Mouse (Mus musculus): Measurements from ENCODE around the gene Peg12. TPM values are rescaled to one million over a fixed set of nuclear protein-coding genes. Genes with fewer than 3 reads are reported as not detected.
A peak's percentile ranks its signal among the peaks of the same experiment; 100 is the strongest.

Peg12 gene
- 26.4 and 31.1 TPM in 2 replicates for polyA plus RNA-seq (2014; fragmentation: Nextera tagmentation; extraction: Ambion mirVana)

DNA sequence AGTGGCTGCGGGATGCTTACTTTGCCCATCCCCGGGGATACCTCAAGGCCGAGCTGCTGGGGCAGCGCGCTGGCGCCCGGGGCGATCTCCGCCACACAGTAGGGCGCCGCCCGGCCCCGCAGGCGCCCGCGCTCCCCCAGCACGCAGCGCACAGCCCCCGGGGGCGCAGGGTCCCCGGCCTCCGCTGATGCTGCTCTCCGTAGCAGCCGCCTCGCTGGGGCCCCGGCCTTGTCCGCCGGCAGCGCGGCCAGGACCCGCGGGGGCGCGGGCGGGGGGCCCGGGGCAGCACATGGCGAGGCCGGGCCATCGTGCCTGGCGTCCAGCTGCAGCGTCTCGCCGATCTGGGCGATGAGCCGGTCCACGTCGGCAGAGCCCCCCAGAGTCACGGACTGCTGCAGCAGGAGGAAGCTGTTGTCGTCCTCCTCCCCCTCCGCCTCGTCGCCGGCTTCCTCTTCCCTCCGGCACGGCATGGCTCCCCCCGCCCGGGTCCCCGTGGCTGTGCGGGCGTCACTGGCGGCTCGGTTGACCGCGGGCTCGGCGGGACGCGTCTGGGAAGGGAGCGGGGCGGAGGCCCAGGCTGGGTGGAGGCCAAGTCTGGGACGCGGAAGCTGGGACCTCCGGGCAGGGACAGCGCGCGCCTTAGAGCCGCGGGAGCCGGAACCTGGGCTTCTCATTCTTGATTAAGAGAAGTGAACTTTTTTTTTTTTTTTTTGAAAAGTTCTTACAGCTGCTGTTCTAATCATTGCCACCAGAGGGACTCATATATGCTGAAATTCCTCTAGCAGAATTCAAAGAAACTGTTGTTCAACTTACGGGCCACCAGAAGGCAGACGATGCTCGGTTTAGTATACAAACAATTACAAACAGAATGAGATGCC lies at the start of gene Peg12:
Peg12 (minus strand) TSS at position 633 of the 878 bp plus-strand sequence.
- whole genome bisulfite sequencing = 20% methylated on average over 65 of the region's 82 CpGs

GRCm38 (mm10) chr7:62486139-62486538 lies 21.8 kb upstream of the Peg12 start:
- Histone ChIP-seq H3K27ac (ENCODE audit: low read depth) (no peak overlapping the region), H3K27me3 (replicated peaks; ENCODE audit: control insufficient read depth, insufficient read depth, low read length) (no peaks in the 10 kb centered on the region), H3K4me2 (ENCODE audit: low read length) (no peak overlapping the region), H3K9ac (ENCODE audit: low read length) (no peak overlapping the region), H3K4me1 (replicated peaks; ENCODE audit: control insufficient read depth, insufficient read depth, low read length) (no peaks in the 10 kb centered on the region), H3K4me3 (ENCODE audit: low read depth, low read length) (no peak overlapping the region), H3K9me3 (ENCODE audit: control insufficient read depth, low read length) (no peaks in the 10 kb centered on the region), H3K36me3 (ENCODE audit: control insufficient read depth, insufficient read depth, low read length) (no peaks in the 10 kb centered on the region)
- WGBS = 30% methylated on average over 2 of the region's 2 CpGs
- DNase-seq (ENCODE audit: low spot score) = no peak
- no peak for ATAC-seq (replicated peaks; ENCODE audit: low FRiP score, low TSS enrichment, low read depth)

More for the DNA sequence above, at the start of gene Peg12:
- peak within 1 kb of the TSS; percentile 80 for H3K9ac ChIP-seq (ENCODE audit: low read length)
- H3K4me1 ChIP-seq (replicated peaks; ENCODE audit: control insufficient read depth, insufficient read depth, low read length) = no peaks in the 10 kb centered on the region
- H3K36me3 ChIP-seq (ENCODE audit: control insufficient read depth, insufficient read depth, low read length) = no peaks in the 10 kb centered on the region
- H3K27ac ChIP-seq (ENCODE audit: low read depth) = peak within 1 kb of the TSS; percentile 83
- H3K27me3 ChIP-seq (replicated peaks; ENCODE audit: control insufficient read depth, insufficient read depth, low read length) = no peaks in the 10 kb centered on the region
- DNase-seq (ENCODE audit: low spot score) (peak; percentile 84), ATAC-seq (replicated peaks; ENCODE audit: low FRiP score, low TSS enrichment, low read depth) (peak; percentile 87)
- peak within 1 kb of the TSS; percentile 45 for H3K4me2 ChIP-seq (ENCODE audit: low read length)
- peak within 1 kb of the TSS; percentile 45 for H3K4me3 ChIP-seq (ENCODE audit: low read depth, low read length)
- H3K9me3 ChIP-seq (ENCODE audit: control insufficient read depth, low read length) = no peaks in the 10 kb centered on the region

GRCm38 (mm10) chr7:62463007-62463877 lies 1.1 kb downstream of the Peg12 start:
- Histone ChIP-seq H3K36me3 (ENCODE audit: control insufficient read depth, insufficient read depth, low read length) (no peaks in the 10 kb centered on the region), H3K4me1 (replicated peaks; ENCODE audit: control insufficient read depth, insufficient read depth, low read length) (no peaks in the 10 kb centered on the region), H3K9me3 (ENCODE audit: control insufficient read depth, low read length) (no peaks in the 10 kb centered on the region), H3K9ac (ENCODE audit: low read length) (peak overlapping the region; percentile 80), H3K4me3 (ENCODE audit: low read depth, low read length) (peak overlapping the region; percentile 45), H3K27me3 (replicated peaks; ENCODE audit: control insufficient read depth, insufficient read depth, low read length) (no peaks in the 10 kb centered on the region), H3K27ac (ENCODE audit: low read depth) (peak overlapping the region; percentile 83), H3K4me2 (ENCODE audit: low read length) (peak overlapping the region; percentile 45)
- WGBS = 24% methylated on average over 55 of the region's 55 CpGs
- peak; percentile 24; the same call in 1 of the 2 replicates for ATAC-seq (replicated peaks; ENCODE audit: low FRiP score, low TSS enrichment, low read depth)
- peak; percentile 70 for DNase-seq (ENCODE audit: low spot score)

DNA sequence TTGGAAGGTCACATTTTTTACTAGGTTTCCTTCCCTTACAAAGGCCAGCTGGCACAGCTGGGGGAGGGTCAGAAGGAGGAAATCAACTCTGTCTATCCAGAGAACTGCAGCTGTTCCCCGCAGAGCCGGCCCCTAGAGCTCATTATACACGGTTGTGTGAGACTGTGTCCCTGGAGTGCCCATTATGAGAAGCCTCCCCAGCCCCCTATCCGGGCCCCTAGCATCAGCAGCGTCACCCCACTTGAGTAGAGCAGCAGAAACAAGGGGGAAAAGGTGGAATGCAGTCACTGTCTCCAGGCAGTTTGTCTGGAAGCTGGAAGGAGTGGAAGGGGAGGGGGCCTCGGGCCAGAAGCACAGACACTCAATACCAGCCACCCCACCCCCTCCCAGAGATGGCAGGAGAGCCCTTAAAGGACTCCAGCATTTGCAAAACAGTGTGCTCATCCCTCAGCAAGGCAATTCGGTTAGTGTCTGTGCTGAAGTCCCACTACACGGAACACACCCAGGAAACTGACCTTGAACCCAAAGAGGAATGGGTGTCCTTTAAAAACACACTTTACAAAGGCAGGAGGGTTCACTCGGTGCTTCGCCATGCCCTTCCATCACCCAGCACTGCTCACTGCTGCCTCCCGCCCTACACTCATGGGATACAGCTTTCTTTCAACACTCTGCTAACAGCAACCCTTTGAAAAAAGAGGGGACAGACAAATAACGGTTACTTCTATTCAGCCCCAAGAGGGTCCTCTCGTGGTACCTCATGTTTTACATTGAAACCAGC lies 1.9 kb downstream of the Peg12 start:
- H3K4me3 ChIP-seq (ENCODE audit: low read depth, low read length) = peak overlapping the region; percentile 45
- WGBS = 34% methylated on average over 13 of the region's 13 CpGs
- peak overlapping the region; percentile 45 for H3K4me2 ChIP-seq (ENCODE audit: low read length)
- peak overlapping the region; percentile 76 for H3K27ac ChIP-seq (ENCODE audit: low read depth)
- DNase-seq (ENCODE audit: low spot score) (peak; percentile 56), ATAC-seq (replicated peaks; ENCODE audit: low FRiP score, low TSS enrichment, low read depth) (peak; percentile 62; the same call in 1 of the 2 replicates)
- H3K4me1 ChIP-seq (replicated peaks; ENCODE audit: control insufficient read depth, insufficient read depth, low read length) = no peaks in the 10 kb centered on the region
- no peaks in the 10 kb centered on the region for H3K9me3 ChIP-seq (ENCODE audit: control insufficient read depth, low read length)
- no peaks in the 10 kb centered on the region for H3K27me3 ChIP-seq (replicated peaks; ENCODE audit: control insufficient read depth, insufficient read depth, low read length)
- no peaks in the 10 kb centered on the region for H3K36me3 ChIP-seq (ENCODE audit: control insufficient read depth, insufficient read depth, low read length)
- H3K9ac ChIP-seq (ENCODE audit: low read length) = peak overlapping the region; percentile 80

- no peaks in the 10 kb centered on the region for H3K27me3 ChIP-seq (replicated peaks; ENCODE audit: control insufficient read depth, insufficient read depth, low read length)
- no peak overlapping the region for H3K4me2 ChIP-seq (ENCODE audit: low read length)
- DNase-seq (ENCODE audit: low spot score) (no peak), ATAC-seq (replicated peaks; ENCODE audit: low FRiP score, low TSS enrichment, low read depth) (no peak)
- H3K27ac ChIP-seq (ENCODE audit: low read depth) = no peak overlapping the region
- H3K4me1 ChIP-seq (replicated peaks; ENCODE audit: control insufficient read depth, insufficient read depth, low read length) = no peaks in the 10 kb centered on the region
- WGBS = 27% methylated on average over 2 of the region's 2 CpGs
- H3K36me3 ChIP-seq (ENCODE audit: control insufficient read depth, insufficient read depth, low read length) = no peaks in the 10 kb centered on the region
- no peaks in the 10 kb centered on the region for H3K9me3 ChIP-seq (ENCODE audit: control insufficient read depth, low read length)
- no peak overlapping the region for H3K9ac ChIP-seq (ENCODE audit: low read length)
- H3K4me3 ChIP-seq (ENCODE audit: low read depth, low read length) = no peak overlapping the region
These were observed 12.0 kb downstream of the Peg12 start for GRCm38 (mm10) chr7:62452353-62452752.

- H3K4me3 ChIP-seq (ENCODE audit: low read depth, low read length) = no peak overlapping the region
- H3K36me3 ChIP-seq (ENCODE audit: control insufficient read depth, insufficient read depth, low read length) = no peaks in the 10 kb centered on the region
- H3K27me3 ChIP-seq (replicated peaks; ENCODE audit: control insufficient read depth, insufficient read depth, low read length) = no peaks in the 10 kb centered on the region
- ATAC-seq (replicated peaks; ENCODE audit: low FRiP score, low TSS enrichment, low read depth) (no peak), DNase-seq (ENCODE audit: low spot score) (no peak)
- H3K9me3 ChIP-seq (ENCODE audit: control insufficient read depth, low read length) = no peaks in the 10 kb centered on the region
- no peak overlapping the region for H3K9ac ChIP-seq (ENCODE audit: low read length)
- H3K4me1 ChIP-seq (replicated peaks; ENCODE audit: control insufficient read depth, insufficient read depth, low read length) = no peaks in the 10 kb centered on the region
- H3K27ac ChIP-seq (ENCODE audit: low read depth) = no peak overlapping the region
- no peak overlapping the region for H3K4me2 ChIP-seq (ENCODE audit: low read length)
These were observed 18.7 kb downstream of the Peg12 start for GRCm38 (mm10) chr7:62445431-62446165.

GRCm38 (mm10) chr7:62436394-62436793 lies 27.9 kb downstream of the Peg12 start:
- DNase-seq (ENCODE audit: low spot score) = no peak
- Histone ChIP-seq H3K9ac (ENCODE audit: low read length) (no peak overlapping the region), H3K4me1 (replicated peaks; ENCODE audit: control insufficient read depth, insufficient read depth, low read length) (no peaks in the 10 kb centered on the region), H3K27ac (ENCODE audit: low read depth) (no peak overlapping the region), H3K27me3 (replicated peaks; ENCODE audit: control insufficient read depth, insufficient read depth, low read length) (no peaks in the 10 kb centered on the region), H3K4me2 (ENCODE audit: low read length) (no peak overlapping the region), H3K9me3 (ENCODE audit: control insufficient read depth, low read length) (no peaks in the 10 kb centered on the region), H3K4me3 (ENCODE audit: low read depth, low read length) (no peak overlapping the region), H3K36me3 (ENCODE audit: control insufficient read depth, insufficient read depth, low read length) (no peaks in the 10 kb centered on the region)
- no peak for ATAC-seq (replicated peaks; ENCODE audit: low FRiP score, low TSS enrichment, low read depth)
- WGBS = 55% methylated on average over 2 of the region's 2 CpGs
